13 mouse cellular contexts compared by ENCODE assay signal in the genomic region with DNA sequence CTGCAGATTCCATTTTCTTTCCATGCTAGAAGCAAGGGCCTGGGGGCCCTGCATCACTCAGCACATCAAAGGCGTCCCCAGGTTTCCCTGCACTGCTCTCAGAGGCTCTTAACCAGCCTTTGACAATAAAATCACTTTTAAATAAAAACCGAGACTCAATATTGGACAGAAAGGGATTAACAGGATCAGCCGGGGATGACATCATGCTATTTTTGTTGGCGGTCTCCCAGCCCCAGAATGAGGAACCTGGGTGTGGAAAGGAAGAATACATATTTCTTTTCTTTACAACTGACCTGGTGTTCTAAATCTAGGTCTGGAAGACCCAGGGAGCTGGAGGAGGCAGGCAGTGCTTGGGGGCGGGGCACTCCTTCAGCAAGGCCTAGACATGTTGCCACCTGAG. TPM values are rescaled to one million over a fixed set of nuclear protein-coding genes. Genes with fewer than 3 reads are reported as not detected.
A peak's percentile ranks its signal among the peaks of the same experiment; 100 is the strongest.
DNase-seq lines count a peak whose midpoint lies in the region; ATAC-seq and TF ChIP-seq lines count a peak whose summit lies in the region.
"Had no signal": no experiment of that assay in that cellular context is flagged by ENCODE, and none has a peak within 500 bp of the region (broad histone marks: within the 10 kb centered on the region; RNA-seq: fewer than 3 reads in every experiment).

No protein-coding gene starts in this region.

- no peak overlapping the region for H3K4me2 ChIP-seq in intestine, embryonic 14.5 days (ENCODE audit: low read length)
- no peak overlapping the region for H3K4me2 ChIP-seq in intestine, embryonic 16.5 days (ENCODE audit: low read depth, low read length)
- H3K4me2 ChIP-seq in stomach, embryonic 14.5 days (replicated peaks; ENCODE audit: low read depth, low read length), result no peak overlapping the region
- H3K4me2 ChIP-seq: forebrain, embryonic 15.5 days; hindbrain, embryonic 12.5 days had no signal

- H3K36me3 ChIP-seq in intestine, embryonic 14.5 days (ENCODE audit: control insufficient read depth, insufficient read depth, low read length), result no peaks in the 10 kb centered on the region
- H3K36me3 ChIP-seq in intestine, embryonic 16.5 days (ENCODE audit: control insufficient read depth, insufficient read depth, low read length), result no peaks in the 10 kb centered on the region
- no peaks in the 10 kb centered on the region for H3K36me3 ChIP-seq in stomach, embryonic 14.5 days (ENCODE audit: control insufficient read depth, insufficient read depth, low read length)
- H3K36me3 ChIP-seq: forebrain, embryonic 15.5 days; hindbrain, embryonic 12.5 days had no signal

- POLR2A ChIA-PET in Patski (lab: Charles Lee), result interaction anchor here (0.6 to 5.4 kb wide), 2 partner anchors 33 to 100 kb away, joined by 5 to 42 read pairs; a partner anchor contains a TSS

- CTCF ChIA-PET in Patski (lab: Charles Lee), result interaction anchor here (1.5 kb wide), 1 partner anchor 10 kb away, joined by 4 read pairs; no protein-coding TSS in a partner anchor

- H3K4me3 ChIP-seq in intestine, embryonic 14.5 days (ENCODE audit: low read depth, low read length), result no peak overlapping the region
- no peak overlapping the region for H3K4me3 ChIP-seq in intestine, embryonic 16.5 days (ENCODE audit: low read length)
- no peak overlapping the region for H3K4me3 ChIP-seq in stomach, embryonic 14.5 days (ENCODE audit: low read depth, low read length)
- H3K4me3 ChIP-seq: forebrain, embryonic 15.5 days; hindbrain, embryonic 12.5 days had no signal

- H3K27ac ChIP-seq in intestine, embryonic 14.5 days (ENCODE audit: low read depth), result peak overlapping the region; percentile 19; the same call in 1 of the 2 replicates
- no peak overlapping the region for H3K27ac ChIP-seq in intestine, embryonic 16.5 days (ENCODE audit: low read length)
- H3K27ac ChIP-seq in stomach, embryonic 14.5 days (ENCODE audit: low read length), result peak overlapping the region; percentile 72
- H3K27ac ChIP-seq: forebrain, embryonic 15.5 days; hindbrain, embryonic 12.5 days; kidney, postnatal 0 days had no signal

- ATAC-seq in intestine, embryonic 14.5 days (replicated peaks; ENCODE audit: low FRiP score, low TSS enrichment, low read depth), result no peak
- no peak for ATAC-seq in intestine, embryonic 16.5 days
- ATAC-seq in Patski, result peak; percentile 26
- ATAC-seq in stomach, embryonic 14.5 days (ENCODE audit: insufficient number of reproducible peaks, insufficient read depth, low FRiP score, low read depth), result peak; percentile 34; the same call in 1 of the 2 replicates
- ATAC-seq: forebrain, embryonic 15.5 days had no signal

- TF ChIP-seq CTCF in Patski (IDR thresholded peaks at IDR 0.05), result no peak

- H3K4me1 ChIP-seq in intestine, embryonic 14.5 days (replicated peaks; ENCODE audit: control insufficient read depth, insufficient read depth, low read length), result peaks cover 26% of the 10 kb centered on the region
- peaks cover 12% of the 10 kb centered on the region for H3K4me1 ChIP-seq in intestine, embryonic 16.5 days (ENCODE audit: control insufficient read depth, insufficient read depth, low read length)
- peaks cover 18% of the 10 kb centered on the region; the same call in 1 of the 2 replicates for H3K4me1 ChIP-seq in stomach, embryonic 14.5 days (ENCODE audit: control insufficient read depth, insufficient read depth, low read length)

- H3K27me3 ChIP-seq in intestine, embryonic 14.5 days (replicated peaks; ENCODE audit: control insufficient read depth, insufficient read depth, low read length), result no peaks in the 10 kb centered on the region
- no peaks in the 10 kb centered on the region for H3K27me3 ChIP-seq in intestine, embryonic 16.5 days (replicated peaks; ENCODE audit: control insufficient read depth, insufficient read depth, low read length)
- H3K27me3 ChIP-seq in Patski, result no peaks in the 10 kb centered on the region
- no peaks in the 10 kb centered on the region for H3K27me3 ChIP-seq in stomach, embryonic 14.5 days (ENCODE audit: control insufficient read depth, insufficient read depth, low read length)
- H3K27me3 ChIP-seq: forebrain, embryonic 15.5 days; hindbrain, embryonic 12.5 days had no signal

- 60% methylated on average over 5 of the region's 5 CpGs for WGBS in intestine, embryonic 14.5 days
- 58% methylated on average over 5 of the region's 5 CpGs for WGBS in intestine, embryonic 16.5 days
- 33% methylated on average over 5 of the region's 5 CpGs for WGBS in stomach, embryonic 14.5 days

- no peaks in the 10 kb centered on the region for H3K9me3 ChIP-seq in intestine, embryonic 14.5 days (ENCODE audit: control insufficient read depth, low read length)
- no peaks in the 10 kb centered on the region for H3K9me3 ChIP-seq in intestine, embryonic 16.5 days (ENCODE audit: control insufficient read depth, low read length)
- no peaks in the 10 kb centered on the region for H3K9me3 ChIP-seq in stomach, embryonic 14.5 days (ENCODE audit: control insufficient read depth, low read depth, low read length)
- H3K9me3 ChIP-seq: forebrain, embryonic 15.5 days; hindbrain, embryonic 12.5 days had no signal

- in situ Hi-C loops in Patski (cut with MboI; ENCODE audit: low pct_unique_long_range_greater_than_20kb), result loop anchor here (5.0 kb wide), 1 partner anchor 34 kb away; a partner anchor contains a TSS

- DNase-seq in intestine, embryonic 14.5 days (ENCODE audit: low spot score), result no peak
- peak; percentile 97 for DNase-seq in Patski (ENCODE audit: low read depth, low spot score)
- peak; percentile 24 for DNase-seq in gastrocnemius, postnatal 25 days
- DNase-seq in thymus, postnatal 36 days, result no peak
- no peak for DNase-seq in kidney, adult 18-20 months
- DNase-seq: liver; right cerebral cortex, postnatal 14 days; thymus, adult 18-20 months had no signal

- no peak overlapping the region for H3K9ac ChIP-seq in intestine, embryonic 14.5 days (ENCODE audit: low read length)
- no peak overlapping the region for H3K9ac ChIP-seq in intestine, embryonic 16.5 days (ENCODE audit: low read depth, low read length)
- H3K9ac ChIP-seq in stomach, embryonic 14.5 days (replicated peaks; ENCODE audit: low read depth, low read length), result no peak overlapping the region
- H3K9ac ChIP-seq: forebrain, embryonic 15.5 days; hindbrain, embryonic 12.5 days had no signal

RNA-seq across cellular contexts. Expression of a gene that starts 32.5 kb away (rescaled TPM):
- polyA plus RNA-seq in intestine, embryonic 14.5 days (2014; fragmentation: Nextera tagmentation; extraction: Ambion mirVana), result 1,186 and 1,326 TPM in 2 replicates
- 1,080 and 1,114 TPM in 2 replicates for polyA plus RNA-seq in intestine, embryonic 16.5 days (2015; fragmentation: Nextera tagmentation; extraction: Ambion mirVana)
- 2,726 TPM for polyA plus RNA-seq in Patski (2021)
- total RNA-seq in gastrocnemius, postnatal 25 days (2021), result over 10,000 TPM; 20,359 to 26,033 TPM
- polyA plus RNA-seq in stomach, embryonic 14.5 days (2014; fragmentation: Nextera tagmentation; extraction: Ambion mirVana), result 1,242 and 1,294 TPM in 2 replicates

Comparison
In these comparisons a context has a peak if more than half of its experiments do, and no peak if none do; other contexts are left out.
1. ATAC-seq: peak in Patski (single experiment) and stomach, embryonic 14.5 days (single experiment); none in intestine, embryonic 14.5 days (single experiment) and intestine, embryonic 16.5 days (single experiment).
2. DNase-seq: peak in Patski (single experiment) and gastrocnemius, postnatal 25 days (single experiment); none in intestine, embryonic 14.5 days (single experiment), thymus, postnatal 36 days (0 of 2) and kidney, adult 18-20 months (single experiment).